Mouse (Mus musculus): ENCODE data around the gene Hdac9. TPM values are rescaled to one million over a fixed set of nuclear protein-coding genes. Genes with fewer than 3 reads are reported as not detected.

The Hdac9 gene
- polyA plus RNA-seq, 1 experiment from 2014 or later: 3.2 TPM

- Histone ChIP-seq H3K36me3 (ENCODE audit: control insufficient read depth, insufficient read depth, low read length) (no peaks in the 10 kb centered on the region), H3K4me1 (ENCODE audit: control insufficient read depth, insufficient read depth, low read length) (peaks cover 2% of the 10 kb centered on the region; the same call in 1 of the 2 replicates), H3K4me3 (ENCODE audit: low read length) (no peak overlapping the region), H3K27me3 (replicated peaks; ENCODE audit: control insufficient read depth, insufficient read depth, low read length) (no peaks in the 10 kb centered on the region), H3K27ac (ENCODE audit: low read length) (no peak overlapping the region), H3K9ac (ENCODE audit: low read depth, low read length) (no peak overlapping the region), H3K4me2 (ENCODE audit: low read depth, low read length) (no peak overlapping the region), H3K9me3 (ENCODE audit: control insufficient read depth, low read length) (no peaks in the 10 kb centered on the region)
- whole genome bisulfite sequencing: 22% methylated on average over 3 of the region's 3 CpGs
- ATAC-seq: no peak
Observed at GRCm38 (mm10) chr12:34653615-34654014, 263.3 kb downstream of the Hdac9 start.

GRCm38 (mm10) chr12:34648753-34649152 is 268.1 kb downstream of the Hdac9 start:
- no peak for ATAC-seq
- H3K4me3 ChIP-seq (ENCODE audit: low read length): no peak overlapping the region

GRCm38 (mm10) chr12:34641705-34642259 is 275.1 kb downstream of the Hdac9 start:
- Histone ChIP-seq H3K27me3 (replicated peaks; ENCODE audit: control insufficient read depth, insufficient read depth, low read length) (no peaks in the 10 kb centered on the region), H3K4me1 (ENCODE audit: control insufficient read depth, insufficient read depth, low read length) (no peaks in the 10 kb centered on the region), H3K36me3 (ENCODE audit: control insufficient read depth, insufficient read depth, low read length) (no peaks in the 10 kb centered on the region), H3K9me3 (ENCODE audit: control insufficient read depth, low read length) (no peaks in the 10 kb centered on the region), H3K4me3 (ENCODE audit: low read length) (no peak overlapping the region), H3K4me2 (ENCODE audit: low read depth, low read length) (no peak overlapping the region), H3K9ac (ENCODE audit: low read depth, low read length) (no peak overlapping the region), H3K27ac (ENCODE audit: low read length) (no peak overlapping the region)
- ATAC-seq: no peak
- 73% methylated on average over 4 of the region's 4 CpGs for WGBS

More at GRCm38 (mm10) chr12:34648753-34649152, 268.1 kb downstream of the Hdac9 start:
- no peaks in the 10 kb centered on the region for H3K27me3 ChIP-seq (replicated peaks; ENCODE audit: control insufficient read depth, insufficient read depth, low read length)
- no peak overlapping the region for H3K4me2 ChIP-seq (ENCODE audit: low read depth, low read length)
- H3K4me1 ChIP-seq (ENCODE audit: control insufficient read depth, insufficient read depth, low read length): peaks cover 2% of the 10 kb centered on the region; the same call in 1 of the 2 replicates
- H3K9me3 ChIP-seq (ENCODE audit: control insufficient read depth, low read length): no peaks in the 10 kb centered on the region
- no peak overlapping the region for H3K9ac ChIP-seq (ENCODE audit: low read depth, low read length)
- 75% methylated on average over 3 of the region's 3 CpGs for WGBS
- no peaks in the 10 kb centered on the region for H3K36me3 ChIP-seq (ENCODE audit: control insufficient read depth, insufficient read depth, low read length)
- no peak overlapping the region for H3K27ac ChIP-seq (ENCODE audit: low read length)

- Histone ChIP-seq H3K9me3 (ENCODE audit: control insufficient read depth, low read length) (no peaks in the 10 kb centered on the region), H3K27ac (ENCODE audit: low read length) (no peak overlapping the region), H3K27me3 (replicated peaks; ENCODE audit: control insufficient read depth, insufficient read depth, low read length) (no peaks in the 10 kb centered on the region), H3K9ac (ENCODE audit: low read depth, low read length) (no peak overlapping the region), H3K36me3 (ENCODE audit: control insufficient read depth, insufficient read depth, low read length) (no peaks in the 10 kb centered on the region), H3K4me1 (ENCODE audit: control insufficient read depth, insufficient read depth, low read length) (no peaks in the 10 kb centered on the region), H3K4me3 (ENCODE audit: low read length) (no peak overlapping the region), H3K4me2 (ENCODE audit: low read depth, low read length) (no peak overlapping the region)
- ATAC-seq: no peak
- WGBS: 59% methylated on average over 16 of the region's 16 CpGs
Observed at GRCm38 (mm10) chr12:34637238-34638124, 279.4 kb downstream of the Hdac9 start.

GRCm38 (mm10) chr12:34619101-34619500 is 297.8 kb downstream of the Hdac9 start:
- Histone ChIP-seq H3K4me2 (ENCODE audit: low read depth, low read length) (no peak overlapping the region), H3K27ac (ENCODE audit: low read length) (no peak overlapping the region), H3K4me1 (ENCODE audit: control insufficient read depth, insufficient read depth, low read length) (no peaks in the 10 kb centered on the region), H3K9me3 (ENCODE audit: control insufficient read depth, low read length) (no peaks in the 10 kb centered on the region), H3K4me3 (ENCODE audit: low read length) (no peak overlapping the region), H3K27me3 (replicated peaks; ENCODE audit: control insufficient read depth, insufficient read depth, low read length) (no peaks in the 10 kb centered on the region), H3K9ac (ENCODE audit: low read depth, low read length) (no peak overlapping the region), H3K36me3 (ENCODE audit: control insufficient read depth, insufficient read depth, low read length) (no peaks in the 10 kb centered on the region)
- WGBS: 78% methylated on average over 5 of the region's 5 CpGs
- no peak for ATAC-seq

GRCm38 (mm10) chr12:34618321-34618720 is 298.6 kb downstream of the Hdac9 start:
- no peak overlapping the region for H3K27ac ChIP-seq (ENCODE audit: low read length)
- no peaks in the 10 kb centered on the region for H3K27me3 ChIP-seq (replicated peaks; ENCODE audit: control insufficient read depth, insufficient read depth, low read length)
- no peak overlapping the region for H3K9ac ChIP-seq (ENCODE audit: low read depth, low read length)
- H3K9me3 ChIP-seq (ENCODE audit: control insufficient read depth, low read length): no peaks in the 10 kb centered on the region
- no peak overlapping the region for H3K4me2 ChIP-seq (ENCODE audit: low read depth, low read length)
- ATAC-seq: no peak
- H3K36me3 ChIP-seq (ENCODE audit: control insufficient read depth, insufficient read depth, low read length): no peaks in the 10 kb centered on the region
- WGBS: 67% methylated on average over 3 of the region's 3 CpGs
- no peak overlapping the region for H3K4me3 ChIP-seq (ENCODE audit: low read length)
- no peaks in the 10 kb centered on the region for H3K4me1 ChIP-seq (ENCODE audit: control insufficient read depth, insufficient read depth, low read length)

- Histone ChIP-seq H3K27ac (ENCODE audit: low read length) (no peak overlapping the region), H3K9me3 (ENCODE audit: control insufficient read depth, low read length) (no peaks in the 10 kb centered on the region), H3K27me3 (replicated peaks; ENCODE audit: control insufficient read depth, insufficient read depth, low read length) (no peaks in the 10 kb centered on the region), H3K4me2 (ENCODE audit: low read depth, low read length) (no peak overlapping the region), H3K4me1 (ENCODE audit: control insufficient read depth, insufficient read depth, low read length) (no peaks in the 10 kb centered on the region), H3K36me3 (ENCODE audit: control insufficient read depth, insufficient read depth, low read length) (no peaks in the 10 kb centered on the region), H3K9ac (ENCODE audit: low read depth, low read length) (no peak overlapping the region), H3K4me3 (ENCODE audit: low read length) (no peak overlapping the region)
- 74% methylated on average over 10 of the region's 10 CpGs for WGBS
- ATAC-seq: no peak
Observed at GRCm38 (mm10) chr12:34617836-34618235, 299.1 kb downstream of the Hdac9 start.

GRCm38 (mm10) chr12:34614796-34615195 is 302.1 kb downstream of the Hdac9 start:
- Histone ChIP-seq H3K4me3 (ENCODE audit: low read length) (no peak overlapping the region), H3K9me3 (ENCODE audit: control insufficient read depth, low read length) (no peaks in the 10 kb centered on the region), H3K9ac (ENCODE audit: low read depth, low read length) (no peak overlapping the region), H3K4me1 (ENCODE audit: control insufficient read depth, insufficient read depth, low read length) (no peaks in the 10 kb centered on the region), H3K36me3 (ENCODE audit: control insufficient read depth, insufficient read depth, low read length) (no peaks in the 10 kb centered on the region), H3K4me2 (ENCODE audit: low read depth, low read length) (no peak overlapping the region), H3K27me3 (replicated peaks; ENCODE audit: control insufficient read depth, insufficient read depth, low read length) (no peaks in the 10 kb centered on the region), H3K27ac (ENCODE audit: low read length) (no peak overlapping the region)
- no peak for ATAC-seq
- WGBS: 75% methylated on average over 5 of the region's 5 CpGs

- Histone ChIP-seq H3K4me2 (ENCODE audit: low read depth, low read length) (no peak overlapping the region), H3K27ac (ENCODE audit: low read length) (no peak overlapping the region), H3K4me3 (ENCODE audit: low read length) (no peak overlapping the region), H3K27me3 (replicated peaks; ENCODE audit: control insufficient read depth, insufficient read depth, low read length) (no peaks in the 10 kb centered on the region), H3K9ac (ENCODE audit: low read depth, low read length) (no peak overlapping the region), H3K9me3 (ENCODE audit: control insufficient read depth, low read length) (no peaks in the 10 kb centered on the region), H3K36me3 (ENCODE audit: control insufficient read depth, insufficient read depth, low read length) (no peaks in the 10 kb centered on the region), H3K4me1 (ENCODE audit: control insufficient read depth, insufficient read depth, low read length) (no peaks in the 10 kb centered on the region)
- no peak for ATAC-seq
- 92% methylated on average over 3 of the region's 3 CpGs for WGBS
Observed at GRCm38 (mm10) chr12:34612511-34612910, 304.4 kb downstream of the Hdac9 start.

Measured in intestine, embryonic 16.5 days (tissue).